Mouse (Mus musculus) adrenal gland, postnatal 36 days (tissue): ENCODE data around the gene Engase. TPM values are rescaled to one million over a fixed set of nuclear protein-coding genes. Genes with fewer than 3 reads are reported as not detected.

ENCODE experiments used
- DNase-seq, 2 experiments: peaks; one replicate each; pipeline ENCODE4 v3.0.0; 2021; ENCODE audit warnings: mixed read lengths in 1 of 2
- total RNA-seq, 2 experiments: library from RNA; stranded (reverse); gene quantifications; 2 replicates each; pipeline ENCODE4 v1.2.3; 2021

Engase gene
- total RNA-seq, 2 experiments from 2014 or later, result 10.3 to 20.7 TPM

DNA sequence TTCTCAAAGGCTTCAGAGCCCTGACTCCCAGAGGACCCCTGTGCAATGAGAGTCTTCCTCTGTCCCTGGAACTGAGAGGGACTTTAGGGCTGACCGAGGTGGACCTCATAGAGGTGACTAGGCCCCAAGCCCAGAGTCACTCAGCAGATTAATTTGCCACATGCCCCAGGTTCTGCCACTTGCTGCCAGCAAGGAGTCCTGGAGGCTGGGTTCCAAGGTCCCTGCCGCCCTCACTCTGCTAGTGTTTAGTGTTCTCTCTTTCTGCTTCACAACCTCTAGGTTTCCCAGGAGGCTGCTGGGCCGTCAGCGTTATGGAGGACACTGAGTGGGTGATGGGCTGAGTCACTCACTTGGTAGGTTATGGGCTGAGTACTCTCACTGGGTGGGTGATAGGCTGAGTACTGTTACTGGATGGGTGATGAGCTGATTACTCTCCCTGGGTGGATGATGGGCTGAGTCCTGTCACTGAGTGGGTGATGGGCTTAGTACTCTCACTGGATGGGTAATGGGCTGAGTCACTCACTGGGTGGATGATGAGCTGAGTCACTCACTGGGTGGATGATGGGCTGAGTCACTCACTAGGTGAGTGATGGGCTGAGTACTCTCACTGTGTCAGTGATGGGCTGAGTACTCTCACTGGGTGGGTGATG, 47.0 kb downstream of the Engase start:
- DNase-seq, result no peak

DNA sequence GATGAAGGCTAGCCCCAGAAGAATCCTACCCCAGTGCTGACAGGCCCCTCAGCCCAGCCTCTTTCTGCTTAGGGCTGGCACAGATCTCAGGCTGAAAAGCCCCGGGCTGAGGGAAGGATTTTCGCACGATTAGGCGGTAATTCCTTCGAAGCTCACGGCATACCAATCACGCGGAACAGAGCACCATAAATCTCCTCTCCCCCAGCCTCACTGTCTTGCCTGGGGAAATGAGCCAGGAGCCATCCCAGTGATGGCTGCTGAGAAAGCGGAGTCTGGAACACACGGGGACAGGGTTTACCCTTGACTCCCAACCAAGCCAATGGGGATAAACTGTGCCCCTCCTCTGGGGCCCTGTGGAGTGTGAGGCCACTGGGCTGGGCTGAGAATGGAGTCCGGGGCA, 48.4 kb downstream of the Engase start:
- DNase-seq, result no peak

DNA sequence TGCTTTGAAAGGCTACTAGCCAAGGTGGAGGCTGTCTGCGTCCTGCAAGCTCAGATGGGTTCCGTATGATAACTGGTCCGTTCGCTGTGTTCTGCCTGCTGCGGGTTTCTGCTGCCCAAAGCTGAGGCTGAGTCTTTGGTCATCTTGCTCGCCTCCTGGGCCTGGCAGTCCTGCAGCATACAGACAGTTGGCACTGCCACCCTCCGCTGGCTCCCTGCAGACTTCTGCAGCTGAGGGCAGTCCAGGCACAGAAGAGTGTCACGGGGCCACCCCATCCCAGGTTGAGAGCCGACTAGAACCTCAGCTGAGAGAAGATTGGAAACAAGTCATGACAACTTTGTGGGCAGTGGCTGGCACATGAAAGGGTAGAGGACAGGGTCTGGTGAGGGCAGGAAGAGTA, 52.1 kb downstream of the Engase start:
- no peak for DNase-seq

DNA sequence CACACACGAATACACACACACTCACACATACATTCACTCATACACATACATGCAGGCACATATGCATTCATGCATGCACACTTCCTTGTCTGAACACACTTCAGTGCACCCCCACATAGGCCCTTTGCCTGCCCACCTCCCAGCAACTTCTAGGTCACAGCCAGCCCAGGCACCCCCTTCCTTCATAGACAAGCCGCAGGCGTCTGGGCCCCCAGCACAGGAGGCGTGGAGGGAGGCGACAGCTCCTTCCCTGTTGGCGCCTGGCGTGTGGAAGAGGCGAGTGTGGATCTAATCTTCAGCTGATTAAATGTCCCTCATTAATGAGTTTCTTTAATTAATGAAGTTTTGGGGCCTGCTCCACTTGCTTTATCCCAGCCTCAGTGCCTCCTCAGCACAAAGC, 53.7 kb downstream of the Engase start:
- no peak for DNase-seq

DNA sequence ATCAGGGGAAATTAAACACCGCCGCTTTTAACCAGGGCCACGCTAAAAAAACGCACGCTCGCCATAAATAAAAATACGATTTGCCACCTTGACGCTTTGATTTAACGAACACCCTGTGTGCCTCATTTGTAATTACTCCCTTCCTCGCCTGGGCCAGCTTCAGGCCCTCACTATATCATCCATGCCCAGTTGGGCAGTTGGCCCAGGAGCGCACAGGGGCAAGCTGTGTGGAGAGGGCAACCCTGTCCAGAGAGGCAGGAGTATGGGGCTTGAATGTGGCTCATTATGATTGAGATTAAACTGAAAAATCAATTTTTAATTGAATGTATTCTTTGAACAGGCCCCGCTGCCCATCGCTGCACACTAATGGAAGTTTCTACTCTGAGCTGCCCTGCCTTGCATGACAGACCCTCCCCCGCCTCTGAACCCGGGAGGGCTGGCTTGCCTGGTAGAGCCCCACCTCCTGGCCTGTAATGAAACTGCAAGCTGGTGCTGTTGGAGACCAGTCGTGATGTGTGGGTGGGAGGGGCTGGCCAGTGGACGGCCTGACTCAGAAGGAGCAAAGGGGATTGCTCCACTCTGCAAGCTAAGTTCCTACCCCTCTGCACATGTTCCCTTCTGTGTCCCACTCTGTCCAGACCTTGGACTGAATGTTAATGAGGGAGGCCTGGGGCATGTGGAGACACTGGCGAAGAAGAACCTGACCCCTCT, 57.9 kb downstream of the Engase start:
- DNase-seq, result peak; percentile 10 to 49

DNA sequence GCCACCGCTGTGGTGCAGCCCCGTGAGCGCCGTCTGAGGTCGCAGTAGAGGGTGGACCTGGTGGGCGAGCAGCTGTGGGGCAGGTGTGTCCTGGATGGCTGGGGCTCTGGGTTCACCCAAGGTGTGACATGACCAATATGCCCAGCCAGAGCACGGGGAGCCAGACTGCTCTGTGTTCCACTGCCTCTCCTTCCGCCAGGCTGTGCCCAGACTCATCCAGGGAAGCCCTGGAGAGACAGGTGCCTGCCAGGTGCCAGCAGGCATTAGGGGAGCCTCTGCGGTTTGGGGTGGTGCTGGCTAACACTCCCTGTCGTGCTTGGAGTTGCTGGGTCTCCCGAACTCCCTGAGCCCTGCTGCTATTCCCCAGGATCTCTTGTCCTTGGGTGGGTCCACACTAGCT, 61.4 kb downstream of the Engase start:
- DNase-seq, result no peak

Other genes starting within 250 kb of the Engase start
- 10 to 100 TPM; 28.6 to 35.8 TPM for gene Cyth1, start 228.2 kb upstream of the Engase start, total RNA-seq
- gene Usp36, start 186.6 kb upstream of the Engase start, total RNA-seq, result 10 to 100 TPM; 20.8 to 31.3 TPM
- gene Cep295nl, start 134.3 kb upstream of the Engase start, total RNA-seq, result 1 to 10 TPM in 1 of 2 experiments, under 1 TPM in 1; 0.46 to 1.1 TPM
- gene Timp2, start 121.1 kb upstream of the Engase start, total RNA-seq, result 100 to 1,000 TPM in 1 of 2 experiments, 10 to 100 TPM in 1; 84.0 to 156 TPM
- 100 to 1,000 TPM; 122 to 138 TPM for gene Lgals3bp, start 74.7 kb upstream of the Engase start, total RNA-seq
- 10 to 100 TPM; 34.9 to 38.0 TPM for gene Cant1, start 57.7 kb upstream of the Engase start, total RNA-seq
- gene C1qtnf1, start 48.6 kb upstream of the Engase start, total RNA-seq, result 10 to 100 TPM; 21.6 to 22.7 TPM